Mouse (Mus musculus) ovary, postnatal 36 days (tissue): Measurements from ENCODE around the gene Olfr895.

Experiments
- DNase-seq: peaks from one replicate; pipeline ENCODE4 v3.0.0; 2022; ENCODE audit warnings: low spot score, mixed read lengths

Olfr895 gene

GRCm38 (mm10) chr9:38267551-38267950 is at the start of gene Olfr895:
Olfr895 (plus strand) TSS chr9:38267851.
- DNase-seq, result no peak

DNA sequence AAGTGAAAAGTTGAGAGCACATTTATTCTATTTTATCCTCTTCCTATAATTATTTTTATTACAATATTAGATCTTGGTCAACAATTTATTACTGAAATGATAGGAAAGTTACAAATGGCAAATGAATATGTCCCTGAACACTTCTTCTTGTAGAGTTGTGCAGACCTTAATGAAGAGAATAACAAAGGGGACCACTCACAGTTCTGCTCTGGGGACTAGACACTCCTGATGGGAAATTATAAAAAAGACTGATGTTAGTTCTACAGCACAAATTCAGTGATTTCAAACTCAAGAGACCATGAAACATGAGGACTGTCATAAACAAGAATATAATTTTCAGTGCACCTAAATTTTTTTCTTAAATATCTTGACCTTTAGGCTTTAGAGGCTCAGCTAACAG is 15.2 kb upstream of the Olfr895 start, which contains the start of gene Olfr143:
TSS of gene Olfr143 (plus strand) at position 301 of the 400 bp plus-strand sequence.
- DNase-seq, result no peak

- DNase-seq, result no peak
Observed at GRCm38 (mm10) chr9:38290807-38291206, 23.2 kb downstream of the Olfr895 start, which contains the start of gene Olfr896-ps1. Olfr896-ps1 (plus strand) TSS chr9:38291107.
